Mouse (Mus musculus): ENCODE data around the gene Mlh1. TPM values are rescaled to one million over a fixed set of nuclear protein-coding genes. Genes with fewer than 3 reads are reported as not detected.

Gene Mlh1
- total and polyA plus RNA-seq, 3 experiments: 13.2 to 17.5 (median 15.0) TPM

DNA sequence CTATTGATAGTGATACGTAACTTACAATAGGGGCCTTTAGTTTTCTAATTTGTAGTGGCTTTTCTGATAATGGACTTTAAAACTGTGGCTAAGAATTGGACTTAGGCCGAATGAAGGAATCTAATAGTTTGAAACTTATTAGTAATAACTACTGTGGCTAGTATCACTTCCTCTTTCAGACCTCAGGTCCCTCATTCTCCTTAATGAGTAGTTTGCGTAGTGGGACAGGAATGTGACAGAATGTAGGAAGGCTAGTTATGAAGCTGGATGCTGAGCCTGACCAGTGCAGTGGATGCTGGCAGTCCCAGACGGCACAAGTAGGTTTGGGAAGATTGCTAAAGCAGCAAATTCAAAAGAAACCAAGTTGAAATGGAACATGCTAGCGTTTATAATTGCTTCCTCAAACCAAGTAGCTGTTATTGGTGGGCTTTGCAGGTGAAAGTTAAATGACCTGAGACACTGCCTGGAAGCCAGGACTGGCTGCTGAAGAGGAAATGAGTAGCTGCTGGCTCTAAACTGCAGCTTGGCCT lies 51.0 kb downstream of the Mlh1 start:
- no peak for DNase-seq

DNA sequence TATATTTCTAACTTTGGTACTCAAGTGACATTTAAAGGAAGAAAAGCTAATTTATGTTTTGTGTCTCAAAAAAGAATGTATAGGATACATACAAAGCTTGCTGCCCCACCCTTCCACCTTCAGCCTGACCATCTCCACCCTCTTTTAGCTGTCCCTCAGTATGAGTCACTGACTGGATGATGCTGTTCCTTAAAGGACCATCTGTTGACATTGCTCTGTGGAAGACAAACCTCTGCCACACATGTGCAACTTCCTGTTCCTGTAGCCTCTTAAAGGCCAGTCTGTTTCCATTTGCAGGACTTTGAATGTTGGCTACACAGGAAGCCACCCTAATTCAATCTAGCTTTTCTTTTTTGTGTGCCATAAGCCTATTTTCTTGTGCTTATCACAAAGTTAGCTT lies 55.2 kb downstream of the Mlh1 start:
- no peak for DNase-seq

DNA sequence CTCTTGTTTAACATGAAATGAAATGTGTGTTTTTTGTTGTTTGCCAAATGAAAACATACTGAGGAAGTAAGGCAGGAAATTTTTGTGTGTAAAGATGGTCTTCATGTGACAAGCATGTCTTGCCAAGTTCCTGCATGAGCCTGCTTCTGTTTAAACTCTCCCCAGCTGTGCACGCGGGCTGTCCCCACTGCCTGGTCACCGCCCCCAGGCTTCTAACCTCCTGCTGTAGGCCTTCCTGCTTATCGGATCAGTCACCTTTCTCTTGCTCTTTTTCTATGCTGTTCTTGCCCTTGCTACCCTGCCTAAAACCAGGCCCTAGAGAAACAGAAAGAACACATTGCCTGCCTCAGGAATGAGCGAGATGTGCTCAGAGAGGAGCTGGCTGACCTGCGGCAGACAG lies 58.1 kb downstream of the Mlh1 start:
- peak; percentile 18 for DNase-seq

DNA sequence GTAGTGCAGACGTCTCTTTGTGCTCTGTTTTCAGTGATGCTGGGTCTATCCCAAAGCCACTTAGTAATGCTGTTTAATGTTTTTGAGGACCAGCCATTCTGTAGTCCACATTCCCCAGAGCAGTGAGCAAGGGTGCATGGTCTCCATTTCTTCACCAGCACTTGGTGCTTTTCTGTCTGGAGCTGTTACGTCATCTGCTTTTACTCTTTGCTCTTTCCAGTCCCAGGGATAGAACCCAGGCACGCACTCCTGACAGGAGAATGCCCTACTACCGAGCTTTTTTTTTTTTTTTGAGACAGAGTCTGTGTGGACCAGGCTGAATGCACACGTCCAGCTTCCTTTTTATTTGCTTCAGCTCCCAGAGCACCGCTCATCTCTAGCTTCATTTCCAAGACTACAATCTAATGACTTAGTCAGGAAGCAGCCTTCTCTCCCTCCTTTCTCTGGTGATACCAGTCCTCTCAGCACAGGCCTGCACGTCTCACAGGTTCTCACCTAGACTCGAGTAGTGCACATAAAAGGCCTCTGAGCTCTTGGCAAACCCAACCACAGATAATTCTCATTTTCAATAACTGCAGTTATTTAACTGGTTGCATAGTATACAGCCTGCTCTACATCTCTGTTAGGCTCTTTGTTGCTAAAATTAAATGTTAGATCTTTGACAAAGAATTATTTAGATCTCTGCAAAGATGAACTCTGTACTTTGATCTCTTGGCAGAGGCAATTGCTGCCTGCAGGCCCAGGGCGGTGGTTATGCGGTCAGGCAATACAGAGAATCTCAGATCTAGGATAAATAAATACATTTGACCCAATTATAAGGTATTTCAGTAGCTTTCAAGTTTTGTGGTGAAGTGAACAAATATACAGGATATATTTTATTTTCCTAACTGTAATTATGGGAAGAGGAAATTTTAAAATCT lies 60.2 kb downstream of the Mlh1 start:
- no peak for DNase-seq

DNA sequence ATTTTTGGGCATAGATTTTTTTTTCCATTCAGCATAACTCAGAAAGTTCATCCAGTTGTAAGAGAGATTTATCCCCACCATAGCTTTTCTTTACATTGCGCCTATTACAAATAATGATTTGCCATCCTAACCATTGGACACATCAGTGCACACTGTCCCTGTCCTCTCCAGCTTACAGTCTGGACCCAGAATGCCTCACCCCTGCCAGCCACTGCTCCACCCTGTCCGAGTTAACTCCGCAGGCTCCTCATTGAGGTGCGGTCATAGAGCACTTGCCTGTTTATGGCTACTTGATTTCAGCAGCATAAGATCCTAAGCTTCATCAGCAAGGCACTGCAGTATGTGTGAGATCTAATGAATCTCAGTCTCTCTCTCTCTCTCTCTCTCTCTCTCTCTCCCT lies 61.2 kb downstream of the Mlh1 start:
- no peak for DNase-seq

DNA sequence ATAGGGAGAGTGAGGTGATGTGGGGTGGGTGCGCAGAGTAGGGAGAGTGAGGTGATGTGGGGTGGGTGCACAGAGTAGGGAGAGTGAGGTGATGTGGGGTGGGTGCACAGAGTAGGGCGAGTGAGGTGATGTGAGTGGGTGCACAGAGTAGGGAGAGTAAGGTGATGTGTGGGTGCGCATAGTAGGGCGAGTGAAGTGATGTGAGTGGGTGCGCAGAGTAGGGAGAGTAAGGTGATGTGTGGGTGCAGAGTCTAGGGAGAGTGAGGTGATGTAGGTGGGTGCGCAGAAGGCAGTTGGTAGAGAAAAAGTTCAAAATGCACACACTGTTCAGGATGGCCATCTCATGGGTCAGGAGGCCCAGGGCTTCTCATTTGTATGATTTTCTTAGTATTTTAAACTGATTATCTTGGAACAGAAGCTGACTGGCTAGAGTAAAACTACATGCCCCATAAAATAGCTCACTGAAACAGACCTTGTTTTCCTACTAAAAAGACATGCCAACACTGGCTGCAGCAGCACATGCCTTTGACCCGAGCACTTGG lies 62.4 kb downstream of the Mlh1 start:
- no peak for DNase-seq

DNA sequence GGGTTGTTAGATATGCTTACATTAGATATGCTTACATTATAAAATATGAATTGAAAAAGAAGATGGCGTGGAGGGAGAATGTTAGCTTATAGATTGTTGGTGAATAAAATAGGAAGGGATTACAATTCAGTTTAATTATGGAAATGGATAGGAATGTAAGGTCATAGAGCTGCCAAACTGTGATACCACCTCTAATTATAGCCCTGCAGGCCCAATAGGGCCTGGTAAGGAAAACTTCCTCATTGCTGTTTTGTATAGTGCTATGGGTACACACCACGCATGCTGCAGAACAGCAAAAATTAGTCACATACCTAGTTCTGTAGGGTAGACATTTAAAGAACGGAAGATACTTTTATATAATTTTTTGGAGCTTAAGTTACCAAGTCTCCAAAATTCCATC lies 63.4 kb downstream of the Mlh1 start:
- DNase-seq: no peak

DNA sequence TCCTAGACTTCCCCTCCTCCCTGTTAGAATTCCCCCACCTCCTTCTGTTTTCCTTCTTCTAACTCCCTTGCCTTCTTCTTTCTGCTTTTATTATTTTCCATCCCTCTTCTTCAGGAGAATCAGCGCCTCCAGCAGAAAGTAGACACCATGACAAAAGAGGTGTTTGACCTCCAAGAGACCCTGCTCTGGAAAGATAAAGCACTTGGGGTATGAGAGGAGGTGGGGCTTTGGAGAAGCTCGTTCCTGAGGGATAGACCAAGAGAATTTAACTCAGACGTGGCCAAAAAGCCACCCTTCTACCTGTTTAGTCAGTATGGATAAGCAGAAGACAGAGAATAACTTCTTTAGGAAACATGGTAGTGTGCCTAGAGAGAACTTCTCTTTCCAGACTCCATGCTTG lies 63.9 kb downstream of the Mlh1 start:
- DNase-seq: no peak

DNA sequence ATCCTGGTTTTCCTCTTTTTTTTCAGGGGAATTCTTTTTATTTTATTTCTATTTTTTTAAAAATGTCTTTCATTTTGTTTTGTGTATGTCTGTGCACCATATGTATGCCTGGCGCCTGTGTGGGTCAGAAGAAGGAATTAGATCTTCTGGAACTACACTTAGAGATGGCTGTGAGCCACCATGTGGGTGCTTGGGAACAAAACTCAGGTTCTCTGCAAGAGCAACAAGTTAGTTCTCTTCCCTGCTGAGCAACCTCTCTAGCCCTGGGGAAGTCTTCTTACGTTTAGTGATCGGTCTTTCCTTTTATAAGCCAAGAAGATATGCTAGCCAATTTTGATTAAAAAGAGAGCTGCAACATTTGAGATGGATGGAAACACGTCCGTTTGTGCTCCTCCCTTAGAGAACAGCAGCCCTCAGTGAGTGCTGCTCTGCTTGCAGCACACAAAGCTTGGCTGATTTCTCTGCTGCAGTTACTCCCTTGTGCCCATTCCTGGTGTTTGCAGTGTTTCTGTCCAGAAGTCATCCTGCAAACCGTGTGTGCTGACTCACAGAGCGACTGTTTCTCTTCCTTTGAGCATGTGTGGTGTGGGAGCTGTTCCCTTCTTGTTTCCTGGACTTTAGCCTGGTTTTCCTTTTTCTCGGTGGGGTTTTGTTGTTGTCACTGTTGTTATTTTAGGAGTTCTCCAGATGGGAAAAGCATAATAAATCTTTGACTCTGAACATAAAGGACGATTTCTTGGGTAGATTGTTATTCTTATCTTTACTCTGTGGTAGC lies 66.8 kb downstream of the Mlh1 start:
- DNase-seq: no peak

DNA sequence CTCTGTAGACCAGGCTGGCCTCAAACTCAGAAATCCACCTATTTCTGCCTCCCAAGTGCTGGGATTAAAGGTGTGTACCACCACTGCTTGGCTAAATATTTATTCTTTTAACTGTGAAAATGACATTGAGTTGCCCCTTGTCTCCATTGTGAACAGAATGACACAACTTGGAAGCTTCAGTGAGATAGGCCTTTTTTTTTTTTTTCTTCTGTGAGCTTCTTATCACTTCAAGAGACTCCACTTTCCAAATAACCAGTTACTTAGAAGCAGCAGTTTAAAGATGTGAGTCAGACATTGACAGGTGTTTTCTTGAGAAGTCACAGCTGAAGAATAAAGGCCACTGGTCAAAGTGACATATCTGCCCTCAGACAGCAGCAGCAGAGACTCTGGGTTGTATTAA lies 71.4 kb downstream of the Mlh1 start:
- DNase-seq: no peak

DNA sequence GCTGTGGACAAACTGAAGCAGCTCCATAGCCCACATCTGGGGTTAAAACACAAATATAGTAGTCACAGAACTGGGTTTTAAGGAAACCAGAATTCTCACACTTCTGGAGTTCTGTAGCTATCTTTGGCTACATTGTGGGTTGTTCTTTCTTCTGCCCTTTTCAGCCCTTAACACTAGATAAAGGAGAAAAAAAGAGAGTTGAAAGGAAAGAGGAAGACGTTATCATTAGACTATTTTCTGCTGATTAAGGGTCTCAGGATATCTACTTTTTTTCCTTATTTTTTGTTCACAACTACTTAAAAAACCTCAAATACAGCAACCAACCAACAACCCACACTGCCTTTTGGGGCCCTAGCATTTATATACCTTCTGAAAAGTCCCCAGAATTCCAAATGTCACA lies 73.3 kb downstream of the Mlh1 start:
- no peak for DNase-seq

DNA sequence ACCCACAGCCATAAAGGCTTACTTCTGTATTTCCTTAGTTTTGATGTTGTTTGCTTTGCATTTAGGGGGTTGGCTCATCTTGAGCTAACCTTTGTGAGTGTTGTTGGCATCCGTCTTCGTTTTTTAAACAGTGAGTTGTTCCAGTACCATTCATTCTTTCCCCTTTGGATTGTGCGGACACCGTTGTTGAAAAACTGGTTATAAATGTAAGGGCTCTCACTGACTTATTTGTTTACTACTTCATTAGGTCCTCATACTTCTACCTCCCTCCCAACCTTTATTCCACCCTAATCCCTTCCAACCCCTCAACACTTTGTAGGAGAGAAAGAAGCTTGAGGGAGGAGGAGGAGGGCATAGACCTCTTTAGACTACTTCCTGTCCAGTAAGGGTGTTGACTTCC lies 73.9 kb downstream of the Mlh1 start:
- DNase-seq: no peak

DNA sequence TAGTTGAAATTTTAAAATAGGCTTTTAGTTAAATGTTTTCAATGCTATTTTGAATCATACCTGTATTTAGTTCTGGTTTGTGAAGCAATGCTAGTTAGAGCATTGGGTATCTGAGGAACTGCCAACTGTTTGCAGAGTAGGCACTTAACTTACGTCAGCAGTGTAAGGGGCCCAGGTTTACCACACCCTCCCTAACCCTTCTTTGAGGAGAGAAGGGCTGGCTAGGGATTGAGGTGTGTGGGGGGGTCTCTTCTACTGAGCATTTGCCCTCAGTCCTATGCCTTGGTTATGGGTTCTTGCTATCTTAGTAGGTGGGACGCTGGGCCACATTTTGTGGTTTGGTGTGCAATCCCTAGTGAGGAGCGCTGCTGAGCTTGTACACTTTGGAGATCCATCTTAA lies 74.5 kb downstream of the Mlh1 start:
- no peak for DNase-seq

DNA sequence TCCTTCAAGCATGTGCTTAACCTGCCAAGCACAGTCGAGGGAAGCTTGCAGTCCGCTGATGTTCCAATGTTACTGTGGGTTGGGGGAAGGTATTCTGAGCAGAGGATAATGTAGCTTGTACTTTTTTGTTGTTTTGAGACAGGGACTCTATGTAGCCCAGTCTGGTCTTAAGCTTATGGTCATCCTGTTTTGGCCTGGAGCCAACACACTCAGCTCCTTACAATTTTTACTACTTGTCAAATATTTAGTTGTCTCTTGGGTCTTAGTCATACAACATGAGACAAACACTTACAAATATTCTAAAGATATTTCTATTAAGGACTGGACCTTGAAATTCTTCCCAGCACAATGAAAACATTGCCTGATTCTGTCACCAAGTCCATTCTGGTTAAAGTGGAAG lies 78.4 kb downstream of the Mlh1 start:
- DNase-seq: no peak

DNA sequence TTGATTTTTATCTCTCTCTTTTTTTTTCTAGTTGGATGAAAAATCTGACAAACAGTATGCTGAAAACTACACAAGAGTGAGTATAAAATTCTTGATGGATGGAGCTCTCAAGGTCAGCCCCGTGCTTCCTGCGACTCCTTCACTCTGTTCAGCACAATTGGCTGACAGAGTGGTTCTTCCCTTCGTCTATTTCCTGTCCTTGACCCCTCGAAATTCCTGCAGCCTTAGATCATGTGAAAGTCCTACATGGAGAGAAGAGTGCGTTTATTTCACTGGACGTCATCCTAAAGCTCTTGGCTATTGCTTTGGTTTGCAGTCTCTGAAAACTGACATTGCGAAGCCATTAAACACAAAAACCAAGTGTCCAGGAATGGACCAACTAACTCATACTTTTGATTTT lies 82.9 kb downstream of the Mlh1 start:
- peak; percentile 52 for DNase-seq

DNA sequence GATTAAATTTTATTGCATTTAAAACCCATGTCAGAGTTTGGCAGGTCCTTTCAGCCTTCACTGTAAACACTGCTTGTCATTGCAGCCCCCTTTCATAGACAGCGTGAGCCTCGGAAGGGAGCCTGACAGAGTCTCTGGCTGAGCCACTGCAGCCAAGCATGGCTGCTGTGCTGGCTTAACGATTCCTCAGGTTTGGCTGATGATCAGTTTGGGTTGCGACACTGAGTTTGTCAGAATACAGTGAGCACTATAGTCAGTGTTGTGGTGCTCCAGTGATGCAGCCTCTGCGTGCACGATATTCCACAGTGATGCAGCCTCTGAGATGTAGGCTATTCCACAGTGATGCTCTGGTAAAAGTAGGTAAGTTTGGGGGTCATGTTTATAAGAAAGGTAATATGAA lies 84.7 kb downstream of the Mlh1 start:
- peak; percentile 35 for DNase-seq

DNA sequence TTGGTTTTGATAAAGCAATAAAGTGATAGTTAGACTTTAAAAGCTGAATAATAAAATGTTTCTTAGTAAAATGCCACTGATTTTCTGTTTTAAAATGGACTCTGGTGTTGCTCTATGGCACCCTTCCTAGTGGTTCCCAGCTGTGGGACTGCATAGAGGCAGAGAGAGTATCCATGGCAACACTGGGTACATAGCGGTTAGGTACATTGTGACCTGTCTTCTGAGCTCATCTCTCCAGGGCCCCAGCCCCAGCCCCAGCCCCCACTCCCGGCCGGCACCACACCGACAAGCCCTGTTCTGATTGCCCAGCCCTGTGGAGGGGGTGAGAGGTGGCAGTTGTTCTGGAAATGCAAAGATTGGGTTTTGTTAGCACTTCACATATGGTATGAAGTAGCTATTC lies 86.7 kb downstream of the Mlh1 start:
- no peak for DNase-seq

DNA sequence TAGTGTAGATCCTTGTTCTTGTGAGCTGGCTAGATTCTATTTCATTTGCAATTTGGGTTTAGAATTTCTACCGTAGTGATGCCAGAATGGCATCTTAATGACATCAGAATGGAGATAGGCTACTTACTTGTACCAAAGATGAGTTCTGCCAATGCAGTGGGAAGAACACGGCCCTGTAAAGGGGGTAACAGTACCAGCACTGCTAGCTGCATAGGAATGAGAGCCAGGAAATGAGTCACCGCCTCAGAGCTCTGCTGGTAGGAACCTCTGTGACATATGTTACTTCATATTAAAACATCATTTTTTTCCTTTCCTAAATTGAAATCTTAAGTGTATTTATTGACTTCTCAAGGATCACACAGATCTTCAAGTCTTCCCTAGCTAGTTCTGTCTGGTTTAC lies 89.4 kb downstream of the Mlh1 start:
- DNase-seq: no peak

DNA sequence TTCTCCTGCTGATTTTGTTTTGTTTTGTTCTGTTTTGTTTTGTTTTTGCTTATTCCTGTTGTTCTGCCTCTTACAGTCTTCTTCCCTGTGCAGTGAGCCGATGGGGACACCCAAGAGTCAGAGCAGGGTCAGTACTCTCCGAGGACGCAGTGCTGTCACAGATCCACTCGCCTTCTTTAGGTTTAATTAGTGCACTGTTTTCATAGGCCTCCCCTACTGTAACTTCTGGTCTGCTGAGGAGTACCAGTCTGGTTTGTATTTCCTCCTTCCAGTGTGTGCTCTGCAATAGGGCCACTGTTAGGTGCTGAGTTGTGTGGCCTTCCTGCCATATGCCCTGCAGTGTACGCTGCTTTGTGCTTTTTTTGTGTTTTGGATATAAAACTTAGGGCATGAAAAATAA lies 92.6 kb downstream of the Mlh1 start:
- no peak for DNase-seq
